Mouse (Mus musculus): ENCODE data around the gene Socs1. TPM values are rescaled to one million over a fixed set of nuclear protein-coding genes. Genes with fewer than 3 reads are reported as not detected.
"Not testable (repeated sequence)": the region's sequence is repeated elsewhere in the genome, so short reads cannot be mapped to it uniquely, and the experiment has no call there.

The Socs1 gene
- polyA plus RNA-seq, 1 experiment from 2014 or later, result 8.9 TPM

GRCm38 (mm10) chr16:10813726-10814125 is 28.4 kb upstream of the Socs1 start:
- no peak for ATAC-seq (ENCODE audit: insufficient number of reproducible peaks, insufficient read depth, low FRiP score, low TSS enrichment, low read depth)
- WGBS, result 82% methylated on average over 4 of the region's 4 CpGs
- Histone ChIP-seq H3K9ac (replicated peaks) (no peak overlapping the region), H3K4me1 (replicated peaks) (0 out of 2 replicates have a peak, but pooled peaks cover 7% of the 10 kb centered on the region), H3K27ac (no peak overlapping the region), H3K4me3 (replicated peaks) (no peak overlapping the region), H3K36me3 (no peaks in the 10 kb centered on the region), H3K9me3 (no peaks in the 10 kb centered on the region), H3K27me3 (peaks cover 5% of the 10 kb centered on the region; the same call in 1 of the 2 replicates), H3K4me2 (no peak overlapping the region)

- H3K4me2 ChIP-seq, result no peak within 1 kb of the TSS
- ATAC-seq (ENCODE audit: insufficient number of reproducible peaks, insufficient read depth, low FRiP score, low TSS enrichment, low read depth), result no peak
- no peaks in the 10 kb centered on the region for H3K36me3 ChIP-seq
- peaks cover 5% of the 10 kb centered on the region; the same call in 1 of the 2 replicates for H3K27me3 ChIP-seq
- WGBS, result 93% methylated on average over 2 of the region's 2 CpGs
- no peak within 1 kb of the TSS for H3K4me3 ChIP-seq (replicated peaks)
- no peak within 1 kb of the TSS for H3K9ac ChIP-seq (replicated peaks)
- H3K4me1 ChIP-seq (replicated peaks), result 0 out of 2 replicates have a peak, but pooled peaks cover 7% of the 10 kb centered on the region
- H3K9me3 ChIP-seq, result no peaks in the 10 kb centered on the region
- no peak within 1 kb of the TSS for H3K27ac ChIP-seq
Measured at GRCm38 (mm10) chr16:10812865-10813371, 27.6 kb upstream of the Socs1 start, which contains the start of gene Gm11172. Gene Gm11172, plus strand, starts transcription at chr16:10812915.

- no peak overlapping the region for H3K27ac ChIP-seq
- H3K27me3 ChIP-seq, result peaks cover 5% of the 10 kb centered on the region; the same call in 1 of the 2 replicates
- ATAC-seq (ENCODE audit: insufficient number of reproducible peaks, insufficient read depth, low FRiP score, low TSS enrichment, low read depth), result no peak
- no peak overlapping the region for H3K4me2 ChIP-seq
- peaks cover 23% of the 10 kb centered on the region for H3K4me1 ChIP-seq (replicated peaks)
- no peak overlapping the region for H3K4me3 ChIP-seq (replicated peaks)
- no peaks in the 10 kb centered on the region for H3K36me3 ChIP-seq
- no peak overlapping the region for H3K9ac ChIP-seq (replicated peaks)
- no peaks in the 10 kb centered on the region for H3K9me3 ChIP-seq
- WGBS, result 90% methylated on average over 1 of the region's 1 CpGs
Measured at GRCm38 (mm10) chr16:10810376-10810775, 25.0 kb upstream of the Socs1 start.

GRCm38 (mm10) chr16:10805789-10806527 is 20.6 kb upstream of the Socs1 start, which contains the start of gene Prm1:
Gene Prm1, minus strand, starts transcription at chr16:10805839.
- ATAC-seq (ENCODE audit: insufficient number of reproducible peaks, insufficient read depth, low FRiP score, low TSS enrichment, low read depth), result no peak
- WGBS, result 70% methylated on average over 10 of the region's 10 CpGs
- peak within 1 kb of the TSS; percentile 71 for H3K27ac ChIP-seq

GRCm38 (mm10) chr16:10802420-10802819 is 17.1 kb upstream of the Socs1 start:
- not testable (repeated sequence) for H3K4me3 ChIP-seq (replicated peaks); H3K9ac ChIP-seq (replicated peaks); H3K4me2 ChIP-seq; ATAC-seq (ENCODE audit: insufficient number of reproducible peaks, insufficient read depth, low FRiP score, low TSS enrichment, low read depth); H3K9me3 ChIP-seq; H3K36me3 ChIP-seq; H3K27ac ChIP-seq; H3K27me3 ChIP-seq
- H3K4me1 ChIP-seq (replicated peaks), result peaks cover 16% of the 10 kb centered on the region
- 86% methylated on average over 3 of the region's 3 CpGs for WGBS

More at GRCm38 (mm10) chr16:10805789-10806527, 20.6 kb upstream of the Socs1 start, which contains the start of gene Prm1:
- no peaks in the 10 kb centered on the region for H3K9me3 ChIP-seq
- no peak within 1 kb of the TSS for H3K9ac ChIP-seq (replicated peaks)
- peaks cover 5% of the 10 kb centered on the region; the same call in 1 of the 2 replicates for H3K27me3 ChIP-seq
- H3K4me2 ChIP-seq, result no peak within 1 kb of the TSS
- no peaks in the 10 kb centered on the region for H3K36me3 ChIP-seq
- peaks cover 16% of the 10 kb centered on the region for H3K4me1 ChIP-seq (replicated peaks)
- H3K4me3 ChIP-seq (replicated peaks), result no peak within 1 kb of the TSS

- Histone ChIP-seq H3K4me1 (replicated peaks) (no peaks in the 10 kb centered on the region), H3K4me3 (replicated peaks) (no peak within 1 kb of the TSS), H3K36me3 (no peaks in the 10 kb centered on the region), H3K27ac (no peak within 1 kb of the TSS), H3K9ac (replicated peaks) (no peak within 1 kb of the TSS), H3K27me3 (peaks cover 34% of the 10 kb centered on the region), H3K9me3 (no peaks in the 10 kb centered on the region), H3K4me2 (no peak within 1 kb of the TSS)
- ATAC-seq (ENCODE audit: insufficient number of reproducible peaks, insufficient read depth, low FRiP score, low TSS enrichment, low read depth), result no peak
- WGBS, result 78% methylated on average over 6 of the region's 6 CpGs
Measured at GRCm38 (mm10) chr16:10796034-10796433, 10.7 kb upstream of the Socs1 start, which contains the start of gene Prm2. Gene Prm2, minus strand, starts transcription at chr16:10796134.

- H3K4me3 ChIP-seq (replicated peaks), result no peak within 1 kb of the TSS
- no peak for ATAC-seq (ENCODE audit: insufficient number of reproducible peaks, insufficient read depth, low FRiP score, low TSS enrichment, low read depth)
- H3K9ac ChIP-seq (replicated peaks), result no peak within 1 kb of the TSS
- H3K36me3 ChIP-seq, result no peaks in the 10 kb centered on the region
- no peak within 1 kb of the TSS for H3K27ac ChIP-seq
- peaks cover 16% of the 10 kb centered on the region; the same call in 1 of the 2 replicates for H3K4me1 ChIP-seq (replicated peaks)
- H3K4me2 ChIP-seq, result no peak within 1 kb of the TSS
- no peaks in the 10 kb centered on the region for H3K9me3 ChIP-seq
- peaks cover 20% of the 10 kb centered on the region for H3K27me3 ChIP-seq
- WGBS, result 78% methylated on average over 9 of the region's 9 CpGs
Measured at GRCm38 (mm10) chr16:10790702-10791101, 5.4 kb upstream of the Socs1 start, which contains the start of gene Prm3. Gene Prm3, minus strand, starts transcription at chr16:10790914.

- H3K4me2 ChIP-seq, result no peak overlapping the region
- no peak overlapping the region for H3K9ac ChIP-seq (replicated peaks)
- H3K36me3 ChIP-seq, result no peaks in the 10 kb centered on the region
- H3K27ac ChIP-seq, result no peak overlapping the region
- H3K4me1 ChIP-seq (replicated peaks), result peaks cover 25% of the 10 kb centered on the region
- H3K9me3 ChIP-seq, result no peaks in the 10 kb centered on the region
- ATAC-seq (ENCODE audit: insufficient number of reproducible peaks, insufficient read depth, low FRiP score, low TSS enrichment, low read depth), result no peak
- WGBS, result 54% methylated on average over 4 of the region's 4 CpGs
- H3K4me3 ChIP-seq (replicated peaks), result no peak overlapping the region
- H3K27me3 ChIP-seq, result peaks cover 7% of the 10 kb centered on the region
Measured at GRCm38 (mm10) chr16:10788866-10789265, 3.5 kb upstream of the Socs1 start.

GRCm38 (mm10) chr16:10788271-10788670 is 2.9 kb upstream of the Socs1 start, which contains the start of gene Tnp2:
Gene Tnp2, minus strand, starts transcription at chr16:10788660.
- Histone ChIP-seq H3K4me1 (replicated peaks) (peaks cover 31% of the 10 kb centered on the region), H3K4me3 (replicated peaks) (no peak within 1 kb of the TSS), H3K9ac (replicated peaks) (no peak within 1 kb of the TSS), H3K9me3 (no peaks in the 10 kb centered on the region), H3K36me3 (no peaks in the 10 kb centered on the region), H3K27me3 (peaks cover 10% of the 10 kb centered on the region), H3K27ac (no peak within 1 kb of the TSS), H3K4me2 (no peak within 1 kb of the TSS)
- ATAC-seq (ENCODE audit: insufficient number of reproducible peaks, insufficient read depth, low FRiP score, low TSS enrichment, low read depth), result no peak
- WGBS, result 44% methylated on average over 16 of the region's 16 CpGs

GRCm38 (mm10) chr16:10787548-10788058 is 2.3 kb upstream of the Socs1 start:
- ATAC-seq (ENCODE audit: insufficient number of reproducible peaks, insufficient read depth, low FRiP score, low TSS enrichment, low read depth), result no peak
- H3K4me2 ChIP-seq, result no peak overlapping the region
- no peaks in the 10 kb centered on the region for H3K36me3 ChIP-seq
- H3K27ac ChIP-seq, result no peak overlapping the region
- H3K4me3 ChIP-seq (replicated peaks), result no peak overlapping the region
- H3K27me3 ChIP-seq, result peaks cover 10% of the 10 kb centered on the region
- no peak overlapping the region for H3K9ac ChIP-seq (replicated peaks)
- peaks cover 37% of the 10 kb centered on the region for H3K4me1 ChIP-seq (replicated peaks)
- WGBS, result 80% methylated on average over 7 of the region's 7 CpGs
- H3K9me3 ChIP-seq, result no peaks in the 10 kb centered on the region

- 54% methylated on average over 4 of the region's 4 CpGs for WGBS
- Histone ChIP-seq H3K4me1 (replicated peaks) (peaks cover 44% of the 10 kb centered on the region), H3K36me3 (no peaks in the 10 kb centered on the region), H3K4me3 (replicated peaks) (no peak overlapping the region), H3K27ac (peak overlapping the region; percentile 98), H3K9ac (replicated peaks) (no peak overlapping the region), H3K9me3 (no peaks in the 10 kb centered on the region), H3K27me3 (peaks cover 10% of the 10 kb centered on the region), H3K4me2 (peak overlapping the region; percentile 99)
- ATAC-seq (ENCODE audit: insufficient number of reproducible peaks, insufficient read depth, low FRiP score, low TSS enrichment, low read depth), result no peak
Measured at GRCm38 (mm10) chr16:10786782-10787547, 1.6 kb upstream of the Socs1 start.

All from limb, embryonic 12.5 days (tissue).